Mouse (Mus musculus): ENCODE measurements around the gene Rnf150. TPM values are rescaled to one million over a fixed set of nuclear protein-coding genes. Genes with fewer than 3 reads are reported as not detected.

Rnf150 gene
- polyA plus RNA-seq, 1 experiment from 2014 or later: 1.8 TPM

DNA sequence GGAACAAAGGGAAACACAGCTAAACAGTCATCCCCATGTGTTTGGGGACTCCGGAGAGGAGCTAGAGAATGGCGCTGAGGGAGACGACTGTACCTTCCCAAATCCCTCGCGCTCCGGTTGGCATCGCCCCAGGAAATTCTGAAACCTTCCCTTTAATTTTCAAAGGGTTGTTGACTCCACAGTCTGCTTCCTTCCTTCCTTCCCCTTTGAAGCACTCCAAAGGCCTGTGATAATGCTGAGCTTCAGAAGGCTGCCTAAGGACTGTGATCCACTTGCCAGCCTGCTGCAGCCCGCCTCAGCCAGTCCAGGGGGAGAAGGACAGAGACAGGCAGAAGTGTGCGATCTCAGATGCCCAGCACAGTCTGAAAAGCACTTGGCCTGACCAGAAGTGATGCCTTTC is 183.8 kb downstream of the Rnf150 start:
- Histone ChIP-seq H3K4me3 (no peak overlapping the region), H3K27me3 (no peaks in the 10 kb centered on the region), H3K27ac (replicated peaks) (no peak overlapping the region), H3K36me3 (no peaks in the 10 kb centered on the region), H3K9ac (replicated peaks) (no peak overlapping the region), H3K4me1 (peaks cover 15% of the 10 kb centered on the region), H3K9me3 (no peaks in the 10 kb centered on the region), H3K4me2 (replicated peaks) (no peak overlapping the region)
- no peak for ATAC-seq (replicated peaks)
- 76% methylated on average over 9 of the region's 9 CpGs for WGBS

DNA sequence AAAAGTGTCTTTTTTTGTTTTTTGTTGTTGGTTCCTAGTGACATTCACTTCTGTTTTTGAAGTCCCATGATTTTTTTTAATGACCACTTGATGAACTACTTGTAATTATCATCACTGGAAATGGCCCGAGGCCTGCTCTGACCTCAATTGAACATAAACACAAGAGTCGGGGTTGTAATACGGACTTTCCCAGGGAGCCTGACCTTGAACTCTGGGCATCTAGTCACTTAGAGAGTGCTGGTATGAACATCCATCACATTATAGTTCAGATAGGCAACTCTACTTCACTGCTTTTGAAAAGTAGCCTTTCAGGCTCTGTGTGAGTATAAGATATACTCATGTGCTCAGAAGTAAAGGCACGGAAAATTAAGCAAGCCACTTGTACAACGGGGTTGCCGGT is 185.4 kb downstream of the Rnf150 start:
- no peak for ATAC-seq (replicated peaks)
- Histone ChIP-seq H3K4me2 (replicated peaks) (no peak overlapping the region), H3K27ac (replicated peaks) (peak overlapping the region; percentile 73), H3K9me3 (no peaks in the 10 kb centered on the region), H3K27me3 (no peaks in the 10 kb centered on the region), H3K4me3 (no peak overlapping the region), H3K9ac (replicated peaks) (no peak overlapping the region), H3K36me3 (no peaks in the 10 kb centered on the region), H3K4me1 (peaks cover 15% of the 10 kb centered on the region)
- WGBS: 71% methylated on average over 6 of the region's 6 CpGs

DNA sequence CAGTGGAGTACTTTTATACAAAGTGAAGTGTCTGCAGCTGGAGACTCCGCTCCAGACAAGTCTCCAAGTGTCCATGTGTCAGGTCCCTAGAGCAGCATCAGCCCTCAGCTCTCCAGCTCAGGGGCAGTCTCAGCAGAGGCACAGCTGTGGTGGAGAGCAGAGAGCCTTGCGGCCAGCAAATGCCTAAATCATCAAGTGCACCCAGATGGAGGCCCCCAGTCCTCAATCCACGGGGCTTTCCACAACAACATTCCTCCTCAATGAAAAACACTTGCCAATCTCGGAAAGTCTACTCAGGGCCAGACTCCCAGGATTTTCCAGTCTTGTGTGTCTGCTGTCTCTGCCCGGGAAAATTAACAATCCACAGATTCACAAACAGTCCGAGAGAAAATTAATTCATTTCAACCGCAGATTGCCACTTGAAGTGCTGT is 186.0 kb downstream of the Rnf150 start:
- H3K27ac ChIP-seq (replicated peaks): peak overlapping the region; percentile 73
- peak; percentile 49 for ATAC-seq (replicated peaks)
- H3K27me3 ChIP-seq: no peaks in the 10 kb centered on the region
- H3K9ac ChIP-seq (replicated peaks): no peak overlapping the region
- no peak overlapping the region for H3K4me3 ChIP-seq
- WGBS: 37% methylated on average over 7 of the region's 7 CpGs
- no peaks in the 10 kb centered on the region for H3K36me3 ChIP-seq
- no peak overlapping the region for H3K4me2 ChIP-seq (replicated peaks)
- no peaks in the 10 kb centered on the region for H3K9me3 ChIP-seq
- H3K4me1 ChIP-seq: peaks cover 19% of the 10 kb centered on the region

DNA sequence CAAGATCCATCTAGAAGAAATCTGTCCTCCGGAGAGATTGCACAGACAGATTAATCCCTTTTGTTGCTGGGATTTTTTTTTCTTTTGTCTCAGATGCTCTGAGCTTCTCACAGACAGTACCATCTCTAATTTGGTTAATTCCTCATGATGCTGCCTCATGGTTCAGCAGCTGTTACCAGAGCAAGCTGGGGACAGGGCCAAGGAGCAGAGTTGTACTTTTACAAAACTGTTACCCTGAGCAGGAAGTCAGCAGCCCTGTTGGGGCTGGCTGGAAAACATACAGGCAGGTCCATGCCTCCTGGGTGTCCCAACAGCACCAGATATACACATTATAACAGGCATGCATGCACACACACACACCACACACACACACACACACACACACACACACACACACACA is 186.5 kb downstream of the Rnf150 start:
- Histone ChIP-seq H3K36me3 (no peaks in the 10 kb centered on the region), H3K27me3 (no peaks in the 10 kb centered on the region), H3K9me3 (no peaks in the 10 kb centered on the region), H3K27ac (replicated peaks) (peak overlapping the region; percentile 73), H3K4me1 (peaks cover 19% of the 10 kb centered on the region), H3K4me2 (replicated peaks) (no peak overlapping the region), H3K4me3 (no peak overlapping the region), H3K9ac (replicated peaks) (no peak overlapping the region)
- ATAC-seq (replicated peaks): peak; percentile 70
- 4% methylated on average over 1 of the region's 1 CpGs for WGBS

DNA sequence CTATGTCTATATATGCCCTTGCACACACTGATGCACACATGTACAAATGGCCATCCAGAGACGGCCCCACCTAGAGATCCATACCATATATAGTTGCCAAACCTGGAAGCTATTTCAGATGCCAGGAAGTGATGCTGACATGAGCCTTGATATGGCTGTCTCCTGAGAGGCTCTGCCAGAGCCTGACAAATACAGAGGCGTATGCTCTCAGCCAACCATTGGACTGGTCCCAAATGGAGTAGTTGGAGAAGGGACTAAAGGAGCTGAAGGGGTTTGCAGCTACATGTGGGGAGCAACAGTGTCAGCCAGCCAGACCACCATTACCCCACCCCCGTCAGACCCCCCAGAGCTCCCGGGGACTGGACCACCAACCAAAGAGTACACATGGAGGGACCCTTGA is 189.7 kb downstream of the Rnf150 start:
- H3K4me3 ChIP-seq: no peak overlapping the region
- no peaks in the 10 kb centered on the region for H3K36me3 ChIP-seq
- H3K9me3 ChIP-seq: no peaks in the 10 kb centered on the region
- H3K27ac ChIP-seq (replicated peaks): no peak overlapping the region
- ATAC-seq (replicated peaks): no peak
- WGBS: 84% methylated on average over 4 of the region's 4 CpGs
- H3K4me1 ChIP-seq: peaks cover 19% of the 10 kb centered on the region
- H3K4me2 ChIP-seq (replicated peaks): no peak overlapping the region
- H3K27me3 ChIP-seq: no peaks in the 10 kb centered on the region
- no peak overlapping the region for H3K9ac ChIP-seq (replicated peaks)

DNA sequence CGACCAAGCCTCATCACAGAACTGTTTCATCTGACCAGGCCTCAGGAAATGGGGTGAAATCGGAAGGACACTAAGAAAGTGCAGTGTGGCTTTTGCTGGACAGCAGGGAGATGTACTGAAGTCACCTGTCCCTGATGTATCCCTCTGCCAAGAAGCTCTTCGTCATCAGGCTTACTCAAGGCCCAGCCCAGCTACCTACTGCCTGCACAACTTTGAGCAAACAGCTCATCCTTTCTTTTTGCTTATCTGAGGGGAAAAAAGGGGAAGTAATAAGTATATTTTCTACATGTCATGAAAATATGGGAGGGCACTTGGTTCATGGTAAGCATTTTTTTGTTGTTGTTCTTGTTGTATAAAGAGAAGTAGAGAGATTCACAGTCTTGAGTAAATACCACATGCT is 191.6 kb downstream of the Rnf150 start:
- ATAC-seq (replicated peaks): no peak
- H3K4me2 ChIP-seq (replicated peaks): no peak overlapping the region
- WGBS: 91% methylated on average over 3 of the region's 3 CpGs

DNA sequence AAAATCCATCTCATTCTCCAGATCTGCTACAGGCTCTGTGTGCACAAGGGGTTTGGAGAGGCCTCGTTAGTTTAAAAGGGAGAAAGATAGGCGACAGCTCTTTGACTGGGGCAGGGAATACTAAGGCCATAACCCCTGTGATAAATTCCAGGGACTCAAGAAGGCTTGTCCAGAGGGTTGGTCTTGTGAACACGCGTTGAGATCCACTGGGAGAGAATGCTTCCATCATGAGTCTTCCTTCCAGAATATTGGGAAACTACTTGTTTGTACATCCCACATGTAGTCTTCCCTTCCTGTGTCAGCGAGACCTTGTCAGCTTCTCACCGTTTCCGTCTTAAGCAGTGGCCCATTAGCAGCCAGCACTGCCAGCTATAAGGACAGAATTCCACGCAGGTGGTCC is 195.8 kb downstream of the Rnf150 start:
- H3K4me3 ChIP-seq: no peak overlapping the region
- ATAC-seq (replicated peaks): no peak
- 78% methylated on average over 8 of the region's 8 CpGs for WGBS

More for the DNA sequence above, 191.6 kb downstream of the Rnf150 start:
- H3K27ac ChIP-seq (replicated peaks): no peak overlapping the region
- H3K36me3 ChIP-seq: no peaks in the 10 kb centered on the region
- no peak overlapping the region for H3K9ac ChIP-seq (replicated peaks)
- no peak overlapping the region for H3K4me3 ChIP-seq
- no peaks in the 10 kb centered on the region for H3K9me3 ChIP-seq
- H3K27me3 ChIP-seq: no peaks in the 10 kb centered on the region
- peaks cover 9% of the 10 kb centered on the region for H3K4me1 ChIP-seq

DNA sequence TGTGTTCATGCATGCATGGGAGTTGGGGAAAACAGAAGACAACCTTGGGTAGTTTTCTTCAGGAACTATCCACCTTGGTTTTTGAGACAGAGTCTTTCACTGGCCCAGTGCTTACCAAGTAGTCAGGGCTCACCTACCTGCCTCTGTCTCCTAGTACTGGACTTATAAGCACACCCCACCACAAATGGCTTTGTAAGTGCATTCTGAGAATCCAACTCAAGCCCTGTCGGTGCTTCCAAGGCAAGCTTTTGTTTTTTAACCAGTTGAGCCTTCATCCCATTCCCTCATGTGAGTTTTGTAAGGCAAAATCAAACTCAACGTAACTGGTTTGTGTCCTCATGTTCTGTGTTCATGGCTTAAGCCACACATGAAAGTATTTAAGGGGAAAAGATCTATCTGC is 196.9 kb downstream of the Rnf150 start:
- peaks cover 5% of the 10 kb centered on the region; the same call in 1 of the 2 replicates for H3K4me1 ChIP-seq
- ATAC-seq (replicated peaks): no peak
- H3K9me3 ChIP-seq: no peaks in the 10 kb centered on the region
- H3K27me3 ChIP-seq: no peaks in the 10 kb centered on the region
- no peak overlapping the region for H3K27ac ChIP-seq (replicated peaks)
- H3K4me2 ChIP-seq (replicated peaks): no peak overlapping the region
- no peaks in the 10 kb centered on the region for H3K36me3 ChIP-seq
- no peak overlapping the region for H3K4me3 ChIP-seq
- WGBS: 82% methylated on average over 2 of the region's 2 CpGs
- H3K9ac ChIP-seq (replicated peaks): no peak overlapping the region

More for the DNA sequence above, 195.8 kb downstream of the Rnf150 start:
- no peaks in the 10 kb centered on the region for H3K9me3 ChIP-seq
- H3K27me3 ChIP-seq: no peaks in the 10 kb centered on the region
- no peaks in the 10 kb centered on the region for H3K36me3 ChIP-seq
- H3K4me2 ChIP-seq (replicated peaks): no peak overlapping the region
- no peak overlapping the region for H3K9ac ChIP-seq (replicated peaks)
- H3K27ac ChIP-seq (replicated peaks): no peak overlapping the region
- peaks cover 5% of the 10 kb centered on the region; the same call in 1 of the 2 replicates for H3K4me1 ChIP-seq

DNA sequence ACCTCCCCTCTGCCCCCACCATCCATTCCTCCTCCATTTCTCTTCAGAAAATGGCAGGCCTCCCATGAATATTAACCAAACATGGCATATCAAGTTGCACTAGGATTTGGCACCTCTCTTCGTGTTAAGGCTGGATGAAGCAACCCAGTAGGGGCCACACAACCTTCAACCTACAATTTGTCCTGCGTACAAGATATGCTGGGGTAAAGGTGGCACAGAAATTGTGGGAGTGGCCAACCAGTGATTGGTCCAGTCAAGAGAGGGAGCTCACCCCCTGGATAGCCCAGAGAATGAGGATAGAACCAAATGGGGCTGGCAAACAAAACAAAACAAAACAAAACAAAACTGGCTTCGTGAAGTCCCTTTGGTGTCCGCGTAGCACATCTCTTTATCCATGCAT is 198.1 kb downstream of the Rnf150 start:
- no peak for ATAC-seq (replicated peaks)
- H3K9me3 ChIP-seq: no peaks in the 10 kb centered on the region
- no peaks in the 10 kb centered on the region for H3K27me3 ChIP-seq
- no peak overlapping the region for H3K4me2 ChIP-seq (replicated peaks)
- H3K27ac ChIP-seq (replicated peaks): no peak overlapping the region
- peaks cover 5% of the 10 kb centered on the region; the same call in 1 of the 2 replicates for H3K4me1 ChIP-seq
- no peak overlapping the region for H3K9ac ChIP-seq (replicated peaks)
- no peak overlapping the region for H3K4me3 ChIP-seq
- 69% methylated on average over 5 of the region's 5 CpGs for WGBS
- H3K36me3 ChIP-seq: no peaks in the 10 kb centered on the region

DNA sequence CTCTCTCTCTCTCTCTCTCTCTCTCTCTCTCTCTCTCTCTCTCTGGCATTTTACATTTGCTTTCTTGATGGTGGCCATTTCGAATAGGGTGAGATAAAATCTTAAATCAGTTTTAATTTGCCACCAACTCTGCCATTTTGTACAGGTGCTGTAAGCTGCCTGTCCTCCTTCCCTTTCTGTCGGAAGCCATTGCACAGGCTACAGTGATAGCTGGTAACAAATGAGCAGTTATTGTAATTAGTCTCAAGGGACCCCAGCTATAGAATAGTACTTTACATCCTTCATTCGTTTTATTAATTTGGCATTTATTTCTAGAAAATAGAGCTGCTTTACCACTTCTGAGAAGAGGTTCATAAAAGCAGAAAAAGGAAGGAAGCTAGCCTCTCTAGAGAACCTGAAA is 198.7 kb downstream of the Rnf150 start:
- no peaks in the 10 kb centered on the region for H3K27me3 ChIP-seq
- no peak for ATAC-seq (replicated peaks)
- H3K4me1 ChIP-seq: peaks cover 5% of the 10 kb centered on the region; the same call in 1 of the 2 replicates
- H3K4me3 ChIP-seq: no peak overlapping the region
- no peak overlapping the region for H3K27ac ChIP-seq (replicated peaks)
- no peaks in the 10 kb centered on the region for H3K9me3 ChIP-seq
- no peak overlapping the region for H3K4me2 ChIP-seq (replicated peaks)
- WGBS: 83% methylated on average over 3 of the region's 3 CpGs
- H3K9ac ChIP-seq (replicated peaks): no peak overlapping the region
- no peaks in the 10 kb centered on the region for H3K36me3 ChIP-seq

DNA sequence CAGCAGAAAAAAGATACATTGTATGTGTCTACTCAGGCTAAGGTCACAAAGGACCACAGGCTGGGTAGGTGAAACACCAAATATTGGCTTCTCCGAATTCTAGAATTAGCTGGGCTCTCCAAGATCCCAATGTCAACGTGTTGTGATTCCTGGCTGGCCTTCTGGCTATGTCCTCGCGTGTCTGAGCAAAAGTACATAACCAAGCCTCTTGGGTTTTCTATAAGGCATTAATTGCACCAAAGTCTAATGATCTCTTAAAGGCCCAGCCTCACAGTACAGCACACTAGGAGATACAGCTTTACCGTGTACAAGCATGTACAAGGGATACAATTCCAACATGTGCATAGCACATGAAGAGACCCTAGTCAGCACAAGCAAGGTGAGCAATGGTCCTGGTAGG is 199.1 kb downstream of the Rnf150 start:
- H3K9me3 ChIP-seq: no peaks in the 10 kb centered on the region
- no peak overlapping the region for H3K9ac ChIP-seq (replicated peaks)
- ATAC-seq (replicated peaks): no peak
- no peak overlapping the region for H3K27ac ChIP-seq (replicated peaks)
- no peaks in the 10 kb centered on the region for H3K36me3 ChIP-seq
- no peak overlapping the region for H3K4me2 ChIP-seq (replicated peaks)
- H3K27me3 ChIP-seq: no peaks in the 10 kb centered on the region
- peaks cover 5% of the 10 kb centered on the region; the same call in 1 of the 2 replicates for H3K4me1 ChIP-seq
- 89% methylated on average over 5 of the region's 5 CpGs for WGBS
- H3K4me3 ChIP-seq: no peak overlapping the region

DNA sequence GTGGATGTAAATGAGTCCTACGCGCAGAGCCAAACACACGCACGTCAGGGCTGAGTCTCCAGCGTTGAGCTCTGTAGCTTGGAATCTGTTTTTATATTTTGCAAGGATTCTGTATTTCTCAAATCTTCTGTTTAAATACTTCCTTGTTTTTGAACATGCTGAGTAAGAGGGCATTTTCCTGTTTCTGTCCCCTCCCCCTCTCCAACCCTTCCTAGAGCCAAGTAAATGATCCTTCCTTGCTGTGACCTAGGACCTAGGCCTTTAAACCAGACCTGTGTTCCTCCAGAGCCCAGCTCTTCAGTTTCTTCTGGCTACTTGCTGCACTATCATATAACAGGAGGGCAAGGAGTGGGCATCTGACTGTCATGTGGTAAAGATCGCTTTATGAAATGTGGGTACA is 200.9 kb downstream of the Rnf150 start:
- ATAC-seq (replicated peaks): no peak
- H3K9ac ChIP-seq (replicated peaks): no peak overlapping the region
- no peaks in the 10 kb centered on the region for H3K36me3 ChIP-seq
- no peak overlapping the region for H3K4me3 ChIP-seq
- H3K4me1 ChIP-seq: peaks cover 5% of the 10 kb centered on the region; the same call in 1 of the 2 replicates
- H3K4me2 ChIP-seq (replicated peaks): no peak overlapping the region
- no peaks in the 10 kb centered on the region for H3K27me3 ChIP-seq
- H3K9me3 ChIP-seq: no peaks in the 10 kb centered on the region
- H3K27ac ChIP-seq (replicated peaks): no peak overlapping the region
- 91% methylated on average over 6 of the region's 6 CpGs for WGBS

DNA sequence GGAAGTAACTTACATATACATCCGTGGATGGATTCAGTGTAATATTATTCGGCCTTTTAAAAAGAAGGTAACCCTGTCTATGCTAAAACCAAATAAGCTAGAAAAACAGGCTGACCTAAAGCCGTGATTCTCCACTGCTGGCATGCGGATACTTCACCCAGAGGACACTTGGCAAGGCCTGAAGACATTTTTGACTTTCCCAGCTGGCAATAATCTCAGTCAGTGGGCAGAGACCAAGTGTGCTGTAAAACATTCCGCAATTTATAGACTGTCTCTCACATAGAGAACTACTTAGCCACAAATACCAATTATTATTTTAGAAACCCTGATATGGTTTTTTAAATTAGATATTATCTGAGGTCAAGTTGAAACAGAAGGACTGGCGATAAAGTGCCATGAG is 202.9 kb downstream of the Rnf150 start:
- no peak overlapping the region for H3K9ac ChIP-seq (replicated peaks)
- no peak overlapping the region for H3K4me3 ChIP-seq
- no peaks in the 10 kb centered on the region for H3K36me3 ChIP-seq
- no peak overlapping the region for H3K4me2 ChIP-seq (replicated peaks)
- no peaks in the 10 kb centered on the region; the same call in 1 of the 2 replicates for H3K4me1 ChIP-seq
- WGBS: 91% methylated on average over 6 of the region's 6 CpGs
- no peak for ATAC-seq (replicated peaks)
- no peaks in the 10 kb centered on the region for H3K27me3 ChIP-seq
- no peaks in the 10 kb centered on the region for H3K9me3 ChIP-seq
- no peak overlapping the region for H3K27ac ChIP-seq (replicated peaks)

Measured in forebrain, embryonic 15.5 days (tissue).